Mouse (Mus musculus) liver, adult 2 months (tissue): Measurements from ENCODE around the gene Armc6. TPM values are rescaled to one million over a fixed set of nuclear protein-coding genes. Genes with fewer than 3 reads are reported as not detected.

Experiments
- DNase-seq: peaks from one replicate; pipeline ENCODE4 v3.0.0-alpha.2; 2011; ENCODE audit warnings: low read depth, low spot score; ENCODE audit errors: extremely low read depth
- H3K27ac ChIP-seq: fragments of 200-500 bp; replicated peaks from 2 replicates; pipeline ENCODE4 v1.5.1; 2012; ENCODE audit warnings: low read depth, mild to moderate bottlenecking, control low read depth, inconsistent platforms, low read length; ENCODE audit not compliant: insufficient read depth
- H3K27me3 ChIP-seq: fragments of 200-500 bp; 2 replicates; pipeline ENCODE4 v1.6.1; 2012; ENCODE audit warnings: mild to moderate bottlenecking, moderate library complexity, low read length, inconsistent platforms; ENCODE audit not compliant: control insufficient read depth, insufficient read depth
- H3K36me3 ChIP-seq: fragments of 200-500 bp; 2 replicates; pipeline ENCODE4 v1.6.1; 2012; ENCODE audit warnings: low read length, inconsistent platforms; ENCODE audit not compliant: control insufficient read depth, insufficient read depth
- H3K4me1 ChIP-seq: fragments of 200-500 bp; 2 replicates; pipeline ENCODE4 v1.6.1; 2011; ENCODE audit warnings: low read length; ENCODE audit not compliant: control insufficient read depth, insufficient read depth
- H3K4me3 ChIP-seq: fragments of 200-500 bp; 2 replicates; pipeline ENCODE4 v1.5.1; 2011; ENCODE audit warnings: low read depth, mild to moderate bottlenecking, control low read depth, low read length, moderate library complexity; ENCODE audit not compliant: insufficient read depth
- H3K79me2 ChIP-seq: fragments of 200-500 bp; 2 replicates; pipeline ENCODE4 v1.6.1; 2012; ENCODE audit warnings: inconsistent platforms, mild to moderate bottlenecking, low read length, moderate library complexity; ENCODE audit not compliant: control insufficient read depth, insufficient read depth
- H3K9ac ChIP-seq: fragments of 200-500 bp; 2 replicates; pipeline ENCODE4 v1.6.1; 2012; ENCODE audit warnings: low read depth, mild to moderate bottlenecking, control low read depth, inconsistent platforms, low read length
- CTCF ChIP-seq: fragments of 200-500 bp; IDR thresholded peaks from 2 replicates; pipeline ENCODE4 v1.5.1; 2011; ENCODE audit warnings: low read depth, low read length, control low read depth
- POLR2A ChIP-seq: fragments of 200-500 bp; IDR thresholded peaks from 2 replicates; pipeline ENCODE4 v1.6.1; 2011; ENCODE audit warnings: low read length, control low read depth; ENCODE audit not compliant: insufficient read depth; ENCODE audit errors: extremely low read depth
- WGBS: fragments of 180-500 bp; shearing (Covaris S2); methylation state at CpG from one replicate; pipeline ENCODE4 v1.1.7; 2018; 5-methylcytosine and 5-hydroxymethylcytosine counted together
- polyA plus RNA-seq: library from polyadenylated mRNA; depleted of rRNA; stranded (reverse); fragments of >200 nt; gene quantifications from 2 replicates; pipeline ENCODE4 v1.2.3, GENCODE M21; 2012
- total RNA-seq: library from RNA; depleted of rRNA; stranded (reverse); fragments of >200 nt; gene quantifications from 2 replicates; pipeline ENCODE4 v1.2.3, GENCODE M21; 2014

Armc6 gene
- total and polyA plus RNA-seq, 2 experiments: 4.4 to 9.6 TPM

GRCm38 (mm10) chr8:70211726-70212111 lies 22.5 kb downstream of the Armc6 start:
- Histone ChIP-seq H3K79me2 (peaks cover 35% of the 10 kb centered on the region; the same call in 1 of the 2 replicates), H3K36me3 (no peaks in the 10 kb centered on the region), H3K27ac (peak overlapping the region; percentile 82), H3K27me3 (no peaks in the 10 kb centered on the region), H3K4me1 (peaks cover 19% of the 10 kb centered on the region), H3K9ac (peak overlapping the region; percentile 92), H3K4me3 (peak overlapping the region; percentile 67)
- WGBS: under 1% methylated on average over 30 of the region's 31 CpGs
- TF ChIP-seq CTCF: no peak
- no peak for TF ChIP-seq POLR2A
- no peak for DNase-seq

GRCm38 (mm10) chr8:70211275-70211674 lies 23.0 kb downstream of the Armc6 start:
- Histone ChIP-seq H3K79me2 (peaks cover 39% of the 10 kb centered on the region; the same call in 1 of the 2 replicates), H3K27ac (peak overlapping the region; percentile 82), H3K9ac (peak overlapping the region; percentile 92), H3K4me1 (peaks cover 18% of the 10 kb centered on the region), H3K36me3 (no peaks in the 10 kb centered on the region), H3K27me3 (no peaks in the 10 kb centered on the region), H3K4me3 (peak overlapping the region; percentile 67)
- WGBS: 15% methylated on average over 1 of the region's 1 CpGs
- TF ChIP-seq POLR2A: no peak
- TF ChIP-seq CTCF: no peak
- peak; percentile 90 for DNase-seq

GRCm38 (mm10) chr8:70210538-70210937 lies 23.7 kb downstream of the Armc6 start:
- H3K36me3 ChIP-seq: no peaks in the 10 kb centered on the region
- peak overlapping the region; percentile 67 for H3K9ac ChIP-seq
- no peak for TF ChIP-seq CTCF
- no peak for TF ChIP-seq POLR2A
- H3K79me2 ChIP-seq: peaks cover 43% of the 10 kb centered on the region; the same call in 1 of the 2 replicates
- DNase-seq: no peak
- no peaks in the 10 kb centered on the region for H3K27me3 ChIP-seq
- peaks cover 18% of the 10 kb centered on the region for H3K4me1 ChIP-seq
- peak overlapping the region; percentile 75 for H3K27ac ChIP-seq
- 16% methylated on average over 8 of the region's 8 CpGs for WGBS
- peak overlapping the region; percentile 56 for H3K4me3 ChIP-seq

- WGBS: 17% methylated on average over 1 of the region's 1 CpGs
- no peaks in the 10 kb centered on the region for H3K27me3 ChIP-seq
- peaks cover 19% of the 10 kb centered on the region for H3K4me1 ChIP-seq
- peak overlapping the region; percentile 61 for H3K9ac ChIP-seq
- H3K4me3 ChIP-seq: no peak overlapping the region
- DNase-seq: peak; percentile 91
- no peaks in the 10 kb centered on the region for H3K36me3 ChIP-seq
- peak; percentile 19; the same call in 1 of the 2 replicates for TF ChIP-seq CTCF
- TF ChIP-seq POLR2A: no peak
- H3K79me2 ChIP-seq: peaks cover 58% of the 10 kb centered on the region; the same call in 1 of the 2 replicates
- H3K27ac ChIP-seq: peak overlapping the region; percentile 74
Observed at GRCm38 (mm10) chr8:70208130-70208529, 26.1 kb downstream of the Armc6 start.

GRCm38 (mm10) chr8:70204757-70205156 lies 29.5 kb downstream of the Armc6 start:
- peaks cover 54% of the 10 kb centered on the region; the same call in 1 of the 2 replicates for H3K79me2 ChIP-seq
- TF ChIP-seq CTCF: no peak
- no peak for TF ChIP-seq POLR2A
- H3K27ac ChIP-seq: no peak overlapping the region
- peaks cover 48% of the 10 kb centered on the region for H3K4me1 ChIP-seq
- H3K27me3 ChIP-seq: no peaks in the 10 kb centered on the region
- 76% methylated on average over 1 of the region's 1 CpGs for WGBS
- H3K4me3 ChIP-seq: no peak overlapping the region
- H3K9ac ChIP-seq: no peak overlapping the region
- no peak for DNase-seq
- H3K36me3 ChIP-seq: no peaks in the 10 kb centered on the region

- peaks cover 59% of the 10 kb centered on the region for H3K4me1 ChIP-seq
- no peak for DNase-seq
- H3K27ac ChIP-seq: no peak overlapping the region; the same call in 1 of the 2 replicates
- H3K36me3 ChIP-seq: no peaks in the 10 kb centered on the region
- no peaks in the 10 kb centered on the region for H3K27me3 ChIP-seq
- H3K9ac ChIP-seq: no peak overlapping the region
- 77% methylated on average over 4 of the region's 4 CpGs for WGBS
- peaks cover 63% of the 10 kb centered on the region; the same call in 1 of the 2 replicates for H3K79me2 ChIP-seq
- H3K4me3 ChIP-seq: no peak overlapping the region
- TF ChIP-seq POLR2A (no peak), CTCF (no peak)
Observed at GRCm38 (mm10) chr8:70203072-70203471, 31.2 kb downstream of the Armc6 start.
